Mouse (Mus musculus) limb, embryonic 14.5 days (tissue): Measurements from ENCODE around the gene Mink1. TPM values are rescaled to one million over a fixed set of nuclear protein-coding genes. Genes with fewer than 3 reads are reported as not detected.

Experiments
- ATAC-seq: fragments of 200-750 bp; cut with Nextera tagmentation; 2 replicates; pipeline ENCODE4 v1.8.0; 2017; ENCODE audit warnings: low read depth, moderate number of reproducible peaks, moderate TSS enrichment; ENCODE audit not compliant: low FRiP score
- DNase-seq: peaks from one replicate; pipeline ENCODE4 v3.0.0-alpha.2; 2015; ENCODE audit warnings: low spot score
- H3K27ac ChIP-seq: fragments of 300-500 bp; sonication (generic); replicated peaks from 2 replicates; pipeline ENCODE4 v1.5.1; 2014; ENCODE audit warnings: low read depth, mild to moderate bottlenecking, low read length, moderate library complexity, mixed read lengths
- H3K27me3 ChIP-seq: fragments of 300-500 bp; sonication (generic); 2 replicates; pipeline ENCODE4 v1.6.1; 2014; ENCODE audit warnings: low read length, mixed read lengths; ENCODE audit not compliant: control insufficient read depth, insufficient read depth
- H3K36me3 ChIP-seq: fragments of 300-500 bp; sonication (generic); 2 replicates; pipeline ENCODE4 v1.6.1; 2014; ENCODE audit warnings: mild to moderate bottlenecking, low read length, moderate library complexity, mixed read lengths; ENCODE audit not compliant: control insufficient read depth, insufficient read depth
- H3K4me1 ChIP-seq: fragments of 300-500 bp; sonication (generic); 2 replicates; pipeline ENCODE4 v1.6.1; 2014; ENCODE audit warnings: antibody characterized with exemption, low read length, mixed read lengths; ENCODE audit not compliant: control insufficient read depth, insufficient read depth
- H3K4me2 ChIP-seq: fragments of 300-500 bp; sonication (generic); replicated peaks from 2 replicates; pipeline ENCODE4 v1.6.1; 2014; ENCODE audit warnings: low read depth, mild to moderate bottlenecking, low read length, moderate library complexity; ENCODE audit not compliant: severe bottlenecking
- H3K4me3 ChIP-seq: fragments of 300-500 bp; sonication (generic); replicated peaks from 2 replicates; pipeline ENCODE4 v1.5.1; 2014; ENCODE audit warnings: low read length
- H3K9ac ChIP-seq: fragments of 300-500 bp; sonication (generic); 2 replicates; pipeline ENCODE4 v1.6.1; 2014; ENCODE audit warnings: mild to moderate bottlenecking, low read depth, low read length, moderate library complexity; ENCODE audit not compliant: severe bottlenecking
- H3K9me3 ChIP-seq: fragments of 300-500 bp; sonication (generic); 2 replicates; pipeline ENCODE4 v1.6.1; 2016; ENCODE audit warnings: low read length; ENCODE audit not compliant: control insufficient read depth
- POLR2A ChIP-seq: fragments of 200-500 bp; IDR thresholded peaks from 2 replicates; pipeline ENCODE4 v1.8.0; 2012; ENCODE audit warnings: inconsistent platforms, mild to moderate bottlenecking, moderate library complexity, borderline replicate concordance; ENCODE audit not compliant: insufficient read depth, insufficient read length; ENCODE audit errors: extremely low read depth
- WGBS: fragments of 180-500 bp; shearing (Covaris S2); extraction: QIAGEN DNeasy Blood & Tissue Kit; methylation state at CpG from one replicate; pipeline ENCODE4 v1.1.7; 2014; 5-methylcytosine and 5-hydroxymethylcytosine counted together
- polyA plus RNA-seq, 2 experiments: library from polyadenylated mRNA; depleted of rRNA in 1 of 2; stranded (reverse) in 1 of 2; unstranded in 1 of 2; fragments of >200 nt; fragmentation: Nextera tagmentation in 1 of 2; extraction: Ambion mirVana in 1 of 2; gene quantifications; 2 replicates each; pipeline versions ENCODE4 v1.2.1 to v1.2.3; 2012 to 2014

Mink1 gene
- polyA plus RNA-seq, 2 experiments = 19.8 to 91.2 TPM

DNA sequence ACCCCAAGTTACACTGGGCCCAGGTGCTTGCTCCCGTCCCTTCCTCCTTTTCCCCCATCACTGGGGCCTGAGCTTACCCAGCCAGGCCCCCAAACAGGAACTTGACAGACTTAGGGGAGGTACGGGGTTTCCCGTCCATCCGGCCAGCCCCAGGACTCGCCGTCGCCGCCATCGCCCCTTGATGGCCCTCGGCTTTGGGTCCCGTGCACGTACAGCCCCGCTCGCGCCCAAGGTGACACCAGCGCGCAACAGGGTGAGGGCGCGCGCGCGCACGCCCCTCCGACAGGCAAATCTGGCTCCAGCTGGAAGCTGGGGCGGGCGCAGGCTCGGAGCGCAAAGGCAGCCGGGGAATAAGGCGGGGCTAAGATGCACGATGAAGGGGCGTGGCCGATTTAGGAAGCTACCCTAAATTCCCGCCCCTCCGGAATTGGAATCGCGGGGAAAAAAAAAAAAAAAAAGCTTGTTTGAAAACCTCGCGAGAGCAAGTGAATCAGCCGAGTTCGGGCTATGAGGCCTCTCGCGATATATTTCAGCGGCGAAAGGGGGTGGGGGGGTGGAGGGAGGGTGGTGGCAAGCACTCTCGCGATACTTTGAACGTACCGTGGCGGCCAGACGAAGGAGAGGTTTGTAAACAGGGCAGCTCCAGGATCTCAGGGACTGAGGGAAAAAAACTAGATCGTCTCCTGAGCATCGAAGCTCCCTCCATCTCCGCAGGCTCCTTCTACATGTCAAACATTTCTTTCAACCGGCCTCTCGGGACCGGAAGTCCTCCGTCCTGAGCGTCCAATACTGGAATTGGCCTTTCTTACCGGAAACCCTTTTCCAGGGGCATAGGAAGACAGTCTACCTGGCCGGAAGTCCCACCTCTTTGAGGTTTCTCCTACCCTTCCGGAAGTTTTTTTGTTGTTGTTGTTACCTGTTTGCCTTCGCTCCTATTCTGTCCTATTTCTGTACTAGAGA is 84.3 kb downstream of the Mink1 start, which contains the start of the genes Rnf167 and Slc25a11:
Gene Rnf167 (plus strand): TSS at position 545 of the 960 bp plus-strand sequence.
Gene Slc25a11 (minus strand): TSS at position 789 of the 960 bp plus-strand sequence.
- H3K4me2 ChIP-seq = peak within 1 kb of the TSS; percentile 91
- H3K4me3 ChIP-seq = peak within 1 kb of the TSS; percentile 75
- no peaks in the 10 kb centered on the region for H3K9me3 ChIP-seq
- peak within 1 kb of the TSS; percentile 86 for H3K9ac ChIP-seq
- H3K27me3 ChIP-seq = no peaks in the 10 kb centered on the region
- ATAC-seq (peak; percentile 90), DNase-seq (peak; percentile 99)
- H3K4me1 ChIP-seq = peaks cover 22% of the 10 kb centered on the region
- under 1% methylated on average over 63 of the region's 63 CpGs for WGBS
- TF ChIP-seq POLR2A = peak; percentile 90; the same call in 1 of the 2 replicates
- H3K36me3 ChIP-seq = peaks cover 62% of the 10 kb centered on the region
- H3K27ac ChIP-seq = peak within 1 kb of the TSS; percentile 93

DNA sequence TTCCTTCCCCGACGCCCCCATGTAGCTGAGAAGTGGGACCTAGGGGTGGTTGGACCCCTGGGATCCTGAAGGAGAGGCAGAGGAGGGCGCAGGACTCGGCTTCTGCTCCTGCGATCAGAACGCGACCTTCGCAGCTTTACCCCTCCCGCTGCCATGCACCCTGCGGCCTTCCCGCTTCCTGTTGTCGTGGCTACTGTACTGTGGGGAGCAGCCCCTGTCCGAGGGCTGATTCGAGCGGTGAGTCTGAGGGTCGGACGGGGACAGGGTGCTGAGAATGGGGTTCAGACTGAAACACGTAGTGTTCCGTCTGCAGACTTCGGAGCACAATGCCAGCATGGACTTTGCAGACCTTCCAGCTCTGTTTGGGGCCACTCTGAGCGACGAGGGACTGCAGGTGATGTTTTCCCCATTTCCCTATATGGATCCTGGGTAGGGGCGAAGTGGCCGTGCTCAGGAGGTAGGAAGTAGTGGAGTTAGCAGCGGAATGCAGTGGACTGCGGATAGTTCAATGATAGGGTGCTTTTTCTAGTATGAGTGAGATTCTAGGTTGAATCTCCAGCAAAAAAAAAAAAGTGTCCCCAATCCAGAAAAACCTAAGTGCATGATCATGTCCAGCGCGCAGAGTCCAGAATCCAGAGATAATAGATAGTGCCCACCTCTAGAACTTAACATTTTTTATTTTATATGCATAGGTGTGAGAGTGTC is 85.2 kb downstream of the Mink1 start:
- TF ChIP-seq POLR2A = no peak
- H3K9me3 ChIP-seq = no peaks in the 10 kb centered on the region
- DNase-seq (no peak), ATAC-seq (no peak)
- peaks cover 25% of the 10 kb centered on the region for H3K4me1 ChIP-seq
- 2% methylated on average over 28 of the region's 28 CpGs for WGBS
- H3K36me3 ChIP-seq = peaks cover 71% of the 10 kb centered on the region
- H3K9ac ChIP-seq = peak overlapping the region; percentile 76
- H3K4me2 ChIP-seq = peak overlapping the region; percentile 89
- H3K27ac ChIP-seq = peak overlapping the region; percentile 93
- H3K4me3 ChIP-seq = peak overlapping the region; percentile 75
- no peaks in the 10 kb centered on the region for H3K27me3 ChIP-seq

DNA sequence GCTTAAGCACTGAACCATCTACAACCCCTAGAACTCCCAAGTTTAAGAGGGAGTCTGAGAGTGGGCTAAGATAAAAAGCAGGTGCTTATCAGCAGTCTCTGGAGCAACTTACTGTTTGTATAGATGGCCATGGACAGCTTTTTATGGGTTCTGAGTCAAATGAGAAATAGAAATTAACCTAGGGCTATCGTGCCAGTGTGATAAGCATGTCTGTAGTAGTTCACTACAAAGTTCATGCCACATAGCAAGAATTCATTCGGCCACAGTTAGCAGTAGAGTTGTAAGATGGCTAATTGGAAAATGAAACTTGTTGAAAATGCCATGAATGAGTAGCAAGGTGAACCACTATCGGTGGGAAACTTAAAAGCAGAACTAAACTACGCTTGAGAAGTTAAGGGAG is 85.8 kb downstream of the Mink1 start:
- peak overlapping the region; percentile 76 for H3K9ac ChIP-seq
- ATAC-seq (no peak), DNase-seq (no peak)
- H3K4me3 ChIP-seq = peak overlapping the region; percentile 75
- H3K27ac ChIP-seq = no peak overlapping the region
- peaks cover 26% of the 10 kb centered on the region for H3K4me1 ChIP-seq
- H3K4me2 ChIP-seq = peak overlapping the region; percentile 89
- no peak for TF ChIP-seq POLR2A
- no peaks in the 10 kb centered on the region for H3K9me3 ChIP-seq
- WGBS = 89% methylated on average over 4 of the region's 4 CpGs
- H3K36me3 ChIP-seq = peaks cover 74% of the 10 kb centered on the region
- H3K27me3 ChIP-seq = no peaks in the 10 kb centered on the region

DNA sequence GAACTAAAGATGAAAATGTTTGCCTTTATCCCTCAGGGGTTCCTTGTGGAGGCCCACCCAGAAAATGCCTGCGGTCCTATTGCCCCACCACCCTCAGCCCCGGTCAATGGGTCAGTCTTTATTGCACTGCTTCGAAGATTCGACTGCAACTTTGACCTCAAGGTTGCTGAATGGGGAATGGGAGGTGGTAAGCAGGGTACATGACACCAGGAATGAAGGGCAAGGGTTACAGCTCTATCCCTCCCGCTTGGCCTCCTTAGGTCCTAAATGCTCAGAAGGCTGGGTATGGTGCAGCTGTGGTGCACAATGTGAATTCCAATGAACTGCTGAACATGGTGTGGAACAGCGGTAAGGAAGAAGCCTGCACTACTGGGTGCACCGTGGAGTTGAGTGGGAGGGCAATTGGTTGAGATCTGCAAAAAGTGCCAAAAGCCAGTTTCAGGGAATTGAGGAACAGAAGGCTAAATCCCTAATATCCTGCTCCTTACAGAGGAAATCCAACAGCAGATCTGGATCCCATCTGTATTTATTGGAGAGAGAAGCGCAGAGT is 86.6 kb downstream of the Mink1 start:
- Histone ChIP-seq H3K27me3 (no peaks in the 10 kb centered on the region), H3K9ac (no peak overlapping the region), H3K4me2 (0 out of 2 replicates have a peak overlapping the region, but pooled peaks have one; percentile 89), H3K36me3 (peaks cover 66% of the 10 kb centered on the region), H3K9me3 (no peaks in the 10 kb centered on the region), H3K4me3 (peak overlapping the region; percentile 2; the same call in 1 of the 2 replicates), H3K27ac (no peak overlapping the region), H3K4me1 (peaks cover 26% of the 10 kb centered on the region)
- DNase-seq (no peak), ATAC-seq (no peak)
- TF ChIP-seq POLR2A = no peak
- WGBS = 80% methylated on average over 8 of the region's 8 CpGs
